Mouse (Mus musculus) kidney, embryonic 14.5 days (tissue): ENCODE measurements around the gene Ccdc167. TPM values are rescaled to one million over a fixed set of nuclear protein-coding genes. Genes with fewer than 3 reads are reported as not detected.
"Not testable (repeated sequence)": the region's sequence is repeated elsewhere in the genome, so short reads cannot be mapped to it uniquely, and the experiment has no call there.

Source experiments
- ATAC-seq: fragments of 200-750 bp; cut with Nextera tagmentation; 2 replicates; pipeline ENCODE4 v1.8.0; 2017; ENCODE audit warnings: moderate number of reproducible peaks, mild to moderate bottlenecking, moderate TSS enrichment, moderate library complexity; ENCODE audit not compliant: low FRiP score, low TSS enrichment
- H3K27ac ChIP-seq: fragments of 300-500 bp; sonication (generic); 2 replicates; pipeline ENCODE4 v1.5.1; 2014; ENCODE audit warnings: low read depth, mild to moderate bottlenecking, low read length, moderate library complexity, mixed read lengths
- H3K27me3 ChIP-seq: fragments of 300-500 bp; sonication (generic); 2 replicates; pipeline ENCODE4 v1.6.1; 2014; ENCODE audit warnings: mild to moderate bottlenecking, low read length; ENCODE audit not compliant: control insufficient read depth, insufficient read depth
- H3K36me3 ChIP-seq: fragments of 300-500 bp; sonication (generic); 2 replicates; pipeline ENCODE4 v1.6.1; 2014; ENCODE audit warnings: low read length, mixed read lengths; ENCODE audit not compliant: control insufficient read depth, insufficient read depth
- H3K4me1 ChIP-seq: fragments of 300-500 bp; sonication (generic); 2 replicates; pipeline ENCODE4 v1.6.1; 2014; ENCODE audit warnings: low read length, mixed read lengths; ENCODE audit not compliant: control insufficient read depth, insufficient read depth
- H3K4me2 ChIP-seq: fragments of 300-500 bp; sonication (generic); replicated peaks from 2 replicates; pipeline ENCODE4 v1.6.1; 2014; ENCODE audit warnings: low read depth, mild to moderate bottlenecking, low read length
- H3K4me3 ChIP-seq: fragments of 300-500 bp; sonication (generic); 2 replicates; pipeline ENCODE4 v1.5.1; 2014; ENCODE audit warnings: mild to moderate bottlenecking, low read length
- H3K9ac ChIP-seq: fragments of 300-500 bp; sonication (generic); 2 replicates; pipeline ENCODE4 v1.6.1; 2014; ENCODE audit warnings: low read depth, mild to moderate bottlenecking, low read length, moderate library complexity
- H3K9me3 ChIP-seq: fragments of 300-500 bp; sonication (generic); 2 replicates; pipeline ENCODE4 v1.6.1; 2016; ENCODE audit warnings: low read length; ENCODE audit not compliant: control insufficient read depth
- WGBS: fragments of 180-500 bp; shearing (Covaris S2); extraction: QIAGEN DNeasy Blood & Tissue Kit; methylation state at CpG from one replicate; pipeline ENCODE4 v1.1.7; 2014; 5-methylcytosine and 5-hydroxymethylcytosine counted together
- polyA plus RNA-seq: library from polyadenylated mRNA; unstranded; fragments of >200 nt; fragmentation: Nextera tagmentation; extraction: Ambion mirVana; gene quantifications from 2 replicates; pipeline ENCODE4 v1.2.1, GENCODE M21; 2014

Ccdc167 gene
- polyA plus RNA-seq, 1 experiment from 2014 or later = 14.8 TPM

DNA sequence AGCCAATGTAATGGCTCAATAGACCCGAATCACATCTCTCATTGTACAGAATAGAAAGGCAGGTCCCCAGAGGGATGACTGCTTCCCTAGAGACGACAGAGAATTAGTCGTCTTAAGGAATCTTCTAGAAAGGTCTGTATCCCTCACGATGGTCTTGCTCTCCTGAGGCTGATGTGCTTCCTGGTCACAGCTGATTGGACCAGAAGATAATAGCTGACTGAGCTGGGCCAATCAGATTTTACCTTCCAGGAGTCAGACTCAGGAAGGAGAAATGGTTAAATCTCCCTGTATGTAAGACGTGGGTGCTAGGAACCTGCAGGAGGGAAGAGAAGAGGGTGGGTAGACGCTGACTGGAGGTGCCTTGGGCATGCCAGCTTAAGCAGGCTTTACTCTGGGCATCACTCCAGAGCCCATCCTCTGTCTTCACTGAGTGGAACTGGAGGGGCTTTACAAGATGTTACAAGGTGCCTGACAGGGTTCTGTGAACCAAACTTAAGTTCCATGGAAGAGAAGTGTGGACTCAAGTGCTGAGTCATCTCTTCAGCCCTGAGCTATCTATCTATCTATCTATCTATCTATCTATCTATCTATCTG lies 8.3 kb upstream of the Ccdc167 start:
- Histone ChIP-seq H3K4me3 (no peak overlapping the region), H3K4me2 (no peak overlapping the region), H3K9me3 (no peaks in the 10 kb centered on the region), H3K9ac (no peak overlapping the region), H3K27me3 (no peaks in the 10 kb centered on the region), H3K4me1 (no peaks in the 10 kb centered on the region), H3K27ac (no peak overlapping the region), H3K36me3 (no peaks in the 10 kb centered on the region)
- WGBS = 75% methylated on average over 6 of the region's 6 CpGs
- no peak for ATAC-seq

DNA sequence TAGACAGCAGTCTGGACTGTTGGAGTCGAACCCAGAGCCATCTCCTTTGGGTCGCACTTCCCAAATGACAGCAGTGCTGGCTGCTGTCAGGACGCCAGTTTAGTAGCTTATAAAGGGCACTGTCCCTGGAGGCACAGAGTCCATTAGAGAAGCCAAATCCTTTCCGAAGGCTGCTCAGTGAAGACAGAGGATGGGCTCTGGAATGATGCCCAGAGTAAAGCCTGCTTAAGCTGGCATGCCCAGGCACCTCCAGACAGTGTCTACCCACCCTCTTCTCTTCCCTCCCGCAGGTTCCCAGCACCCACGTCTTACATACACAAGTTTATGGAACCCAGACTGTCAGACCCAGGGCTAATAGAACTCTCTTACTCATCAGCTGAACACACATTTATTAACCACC lies 7.8 kb upstream of the Ccdc167 start:
- Histone ChIP-seq H3K4me3 (no peak overlapping the region), H3K4me2 (no peak overlapping the region), H3K27ac (no peak overlapping the region), H3K9ac (no peak overlapping the region; the same call in 1 of the 2 replicates), H3K36me3 (no peaks in the 10 kb centered on the region), H3K4me1 (no peaks in the 10 kb centered on the region), H3K9me3 (no peaks in the 10 kb centered on the region), H3K27me3 (no peaks in the 10 kb centered on the region)
- no peak for ATAC-seq
- 81% methylated on average over 6 of the region's 6 CpGs for WGBS

GRCm38 (mm10) chr17:29720755-29721365 lies 4.0 kb upstream of the Ccdc167 start:
- no peak for ATAC-seq
- Histone ChIP-seq H3K4me3 (no peak overlapping the region), H3K27ac (no peak overlapping the region), H3K4me2 (no peak overlapping the region), H3K36me3 (no peaks in the 10 kb centered on the region), H3K9ac (no peak overlapping the region), H3K9me3 (no peaks in the 10 kb centered on the region), H3K4me1 (peaks cover 4% of the 10 kb centered on the region), H3K27me3 (no peaks in the 10 kb centered on the region)
- WGBS = 51% methylated on average over 11 of the region's 11 CpGs

GRCm38 (mm10) chr17:29719628-29720575 lies 3.1 kb upstream of the Ccdc167 start:
- H3K4me3 ChIP-seq = no peak overlapping the region
- WGBS = 84% methylated on average over 13 of the region's 13 CpGs
- H3K4me2 ChIP-seq = no peak overlapping the region
- no peaks in the 10 kb centered on the region for H3K9me3 ChIP-seq
- no peaks in the 10 kb centered on the region for H3K27me3 ChIP-seq
- ATAC-seq = no peak
- H3K4me1 ChIP-seq = peaks cover 4% of the 10 kb centered on the region
- H3K27ac ChIP-seq = no peak overlapping the region
- H3K9ac ChIP-seq = no peak overlapping the region
- no peaks in the 10 kb centered on the region for H3K36me3 ChIP-seq

DNA sequence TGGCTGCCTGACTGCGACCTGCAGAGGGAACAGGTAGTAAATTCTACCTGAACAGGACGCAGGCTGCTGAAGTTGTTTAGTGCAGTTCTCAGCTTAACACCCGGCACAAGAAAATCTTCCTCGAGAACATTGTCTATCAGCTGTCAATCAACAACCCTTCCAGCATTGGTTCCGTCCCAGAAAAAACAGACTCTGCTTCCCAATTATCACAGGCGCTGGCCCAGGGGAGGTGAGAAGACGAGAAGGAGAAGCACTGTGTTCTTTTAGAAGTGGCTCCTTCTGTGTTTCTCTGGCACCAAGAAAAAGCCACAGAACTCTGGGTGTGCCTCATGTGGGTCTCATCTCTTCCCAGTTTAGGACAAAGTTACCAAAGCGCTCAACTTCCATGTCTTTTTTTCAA lies 1.8 kb upstream of the Ccdc167 start:
- H3K27me3 ChIP-seq = no peaks in the 10 kb centered on the region
- WGBS = 85% methylated on average over 8 of the region's 8 CpGs
- peaks cover 4% of the 10 kb centered on the region for H3K4me1 ChIP-seq
- no peak overlapping the region for H3K4me3 ChIP-seq
- no peak for ATAC-seq
- H3K9ac ChIP-seq = no peak overlapping the region
- no peaks in the 10 kb centered on the region for H3K9me3 ChIP-seq
- no peak overlapping the region for H3K27ac ChIP-seq
- H3K4me2 ChIP-seq = no peak overlapping the region
- H3K36me3 ChIP-seq = no peaks in the 10 kb centered on the region; the same call in 1 of the 2 replicates

DNA sequence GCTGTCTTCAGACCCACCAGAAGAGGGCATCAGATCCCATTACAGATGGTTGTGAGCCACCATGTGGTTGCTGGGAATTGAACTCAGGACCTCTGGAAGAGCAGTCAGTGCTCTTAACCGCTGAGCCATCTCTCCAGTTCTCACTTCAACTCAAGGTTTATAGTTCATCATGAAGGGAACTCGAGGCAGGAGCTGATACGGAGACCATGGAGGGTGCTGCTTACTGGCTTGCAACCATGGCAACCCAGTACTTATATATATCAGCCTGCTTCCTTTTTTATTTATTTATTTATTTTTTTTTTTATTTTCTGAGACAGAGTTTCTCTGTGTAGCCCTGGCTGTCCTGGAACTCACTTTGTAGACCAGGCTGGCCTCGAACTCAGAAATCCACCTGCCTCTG lies 3.1 kb downstream of the Ccdc167 start:
- H3K9me3 ChIP-seq, H3K4me3 ChIP-seq, H3K36me3 ChIP-seq, ATAC-seq, H3K27ac ChIP-seq, H3K9ac ChIP-seq, H3K27me3 ChIP-seq, H3K4me2 ChIP-seq: not testable (repeated sequence)
- 98% methylated on average over 4 of the region's 4 CpGs for WGBS
- H3K4me1 ChIP-seq = peaks cover 31% of the 10 kb centered on the region

DNA sequence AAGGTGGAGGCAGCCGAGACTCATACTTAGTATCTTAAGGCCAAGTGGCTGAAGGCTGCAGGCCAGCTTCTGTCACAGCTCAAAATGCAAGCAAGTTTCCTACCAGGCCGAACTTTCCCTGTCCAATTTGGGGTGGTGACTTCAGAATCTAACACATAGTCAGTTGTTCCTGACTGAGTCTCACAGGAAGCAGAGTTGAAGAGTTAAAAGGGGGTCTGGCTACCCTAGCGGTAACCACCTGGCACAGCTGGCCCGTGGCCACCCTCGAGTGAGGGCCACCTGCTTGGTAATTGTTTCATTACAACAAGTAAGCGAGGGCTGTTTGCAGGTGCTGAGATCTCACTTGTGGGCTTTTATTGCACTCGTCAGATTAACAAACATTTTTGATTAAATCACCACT lies 4.3 kb downstream of the Ccdc167 start:
- no peak overlapping the region for H3K4me2 ChIP-seq
- WGBS = 55% methylated on average over 7 of the region's 7 CpGs
- no peaks in the 10 kb centered on the region; the same call in 1 of the 2 replicates for H3K36me3 ChIP-seq
- no peaks in the 10 kb centered on the region for H3K9me3 ChIP-seq
- H3K4me1 ChIP-seq = peaks cover 33% of the 10 kb centered on the region
- peak overlapping the region; percentile 13; the same call in 1 of the 2 replicates for H3K27ac ChIP-seq
- no peak for ATAC-seq
- H3K9ac ChIP-seq = no peak overlapping the region
- no peak overlapping the region for H3K4me3 ChIP-seq
- no peaks in the 10 kb centered on the region for H3K27me3 ChIP-seq

GRCm38 (mm10) chr17:29711745-29712431 lies 5.0 kb downstream of the Ccdc167 start:
- Histone ChIP-seq H3K27ac (peak overlapping the region; percentile 24; the same call in 1 of the 2 replicates), H3K4me1 (peaks cover 39% of the 10 kb centered on the region), H3K36me3 (no peaks in the 10 kb centered on the region; the same call in 1 of the 2 replicates), H3K4me2 (no peak overlapping the region), H3K9me3 (no peaks in the 10 kb centered on the region), H3K27me3 (no peaks in the 10 kb centered on the region), H3K4me3 (no peak overlapping the region), H3K9ac (no peak overlapping the region)
- WGBS = 44% methylated on average over 8 of the region's 8 CpGs
- ATAC-seq = peak; percentile 52; the same call in 1 of the 2 replicates
